Mouse (Mus musculus) urinary bladder, postnatal 36 days (tissue): ENCODE results near the gene Uox.

Experiments
- DNase-seq, 2 experiments: peaks; one replicate each; pipeline ENCODE4 v3.0.0; 2022; ENCODE audit warnings: low spot score in 2 of 2, mixed read lengths in 1 of 2

Gene Uox

GRCm38 (mm10) chr3:146583908-146584307 lies 13.7 kb downstream of the Uox start:
- no peak for DNase-seq

- no peak for DNase-seq
Measured at GRCm38 (mm10) chr3:146586616-146587015, 16.4 kb downstream of the Uox start.

DNA sequence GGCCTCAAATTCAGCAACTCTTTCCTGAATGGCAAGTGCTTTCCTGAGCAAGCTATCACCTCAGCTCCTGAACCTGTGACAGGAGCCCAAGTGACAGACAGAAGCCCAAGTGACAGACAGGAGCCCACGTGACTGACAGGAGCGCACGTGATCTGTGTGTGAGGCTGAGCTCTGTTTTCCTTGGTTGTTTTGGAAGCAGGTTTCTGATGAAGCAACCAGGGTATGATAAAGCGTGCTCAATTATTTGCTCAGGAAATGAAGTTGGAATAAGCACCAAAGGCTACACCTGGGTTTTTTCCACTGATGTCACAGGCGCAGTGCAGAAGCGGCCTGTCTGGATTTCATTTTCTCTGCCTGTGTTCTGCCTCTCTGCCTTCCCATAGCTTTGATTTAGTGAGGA lies 19.3 kb downstream of the Uox start:
- DNase-seq: no peak

DNA sequence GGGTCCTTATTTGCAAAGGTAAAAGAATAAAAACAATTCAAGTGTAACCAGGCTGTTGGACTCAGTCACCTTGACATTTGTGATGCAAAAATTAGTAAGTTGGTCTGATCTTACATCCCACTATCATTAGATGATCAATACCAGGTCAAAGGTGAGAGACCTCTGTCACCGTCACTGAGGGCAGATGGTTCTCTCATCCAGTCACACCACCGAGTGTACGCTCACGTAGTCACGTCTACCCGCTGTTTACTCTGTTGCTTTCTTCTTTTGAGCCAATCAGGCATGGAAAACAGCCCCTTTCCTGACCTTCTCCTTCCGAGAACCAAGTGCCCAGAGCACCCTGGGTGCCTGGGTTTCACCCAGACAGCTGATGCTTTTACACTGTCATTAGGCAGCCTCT lies 20.9 kb downstream of the Uox start:
- no peak for DNase-seq

- DNase-seq: no peak
Measured at GRCm38 (mm10) chr3:146591601-146592000, 21.4 kb downstream of the Uox start.

DNA sequence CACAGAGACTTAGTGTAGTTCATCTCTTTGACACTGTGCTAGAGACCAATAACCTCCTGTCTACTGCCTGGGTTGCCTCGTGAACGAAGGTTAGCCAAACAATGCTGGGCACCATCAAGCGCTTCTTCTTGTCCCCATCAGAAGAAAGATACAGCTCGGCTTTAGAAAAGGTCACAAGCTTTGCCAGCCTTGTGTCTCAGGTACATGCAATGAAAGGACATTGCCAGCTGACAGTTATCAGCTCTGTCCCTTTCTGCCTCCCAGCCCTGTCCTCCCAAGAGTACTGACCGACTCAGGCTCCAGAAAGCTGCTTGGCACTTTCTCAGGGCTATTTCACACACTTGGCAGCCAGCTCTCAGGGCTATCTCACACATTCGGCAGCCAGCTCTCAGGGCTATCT lies 25.2 kb downstream of the Uox start:
- DNase-seq: no peak

DNA sequence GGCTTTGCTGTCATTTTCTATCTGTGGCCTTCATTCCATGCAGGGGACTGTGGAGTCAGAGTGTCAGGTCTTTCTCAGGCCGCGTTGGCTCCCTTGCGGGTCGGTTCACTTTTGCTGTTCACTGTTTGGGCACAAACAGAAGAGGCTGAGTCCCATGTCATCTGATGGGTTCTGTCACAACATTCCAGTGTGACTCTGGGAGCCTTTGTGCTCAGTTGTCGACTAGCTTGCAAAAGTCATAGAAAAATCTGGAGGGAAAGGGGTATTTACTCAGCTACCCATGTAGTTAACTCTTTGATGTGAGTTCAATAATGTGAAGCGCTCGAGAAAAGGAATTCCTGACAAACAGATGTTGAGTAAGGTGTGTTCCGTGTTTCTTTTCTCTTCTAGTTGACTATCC lies 26.2 kb downstream of the Uox start:
- no peak for DNase-seq

DNA sequence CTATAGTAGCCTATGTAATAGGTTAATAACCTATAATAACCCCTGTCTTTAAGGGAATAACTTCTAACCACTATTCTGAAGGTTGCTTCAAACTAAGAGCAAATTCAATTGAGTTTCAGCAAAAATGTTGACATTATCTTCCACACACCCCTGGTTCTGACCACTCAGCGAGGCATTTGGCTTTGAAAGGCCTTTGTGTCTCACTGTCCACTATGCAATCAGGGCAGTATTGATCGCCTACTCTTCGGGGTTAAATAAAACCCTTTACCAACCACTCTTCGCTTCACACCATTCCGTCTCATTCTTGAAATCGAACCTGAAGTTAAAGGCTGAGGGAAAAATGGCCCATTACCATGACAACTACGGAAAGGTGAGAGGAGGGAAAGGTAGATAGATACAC lies 26.6 kb downstream of the Uox start:
- DNase-seq: no peak

- DNase-seq: no peak
Measured at GRCm38 (mm10) chr3:146598411-146598810, 28.2 kb downstream of the Uox start.

DNA sequence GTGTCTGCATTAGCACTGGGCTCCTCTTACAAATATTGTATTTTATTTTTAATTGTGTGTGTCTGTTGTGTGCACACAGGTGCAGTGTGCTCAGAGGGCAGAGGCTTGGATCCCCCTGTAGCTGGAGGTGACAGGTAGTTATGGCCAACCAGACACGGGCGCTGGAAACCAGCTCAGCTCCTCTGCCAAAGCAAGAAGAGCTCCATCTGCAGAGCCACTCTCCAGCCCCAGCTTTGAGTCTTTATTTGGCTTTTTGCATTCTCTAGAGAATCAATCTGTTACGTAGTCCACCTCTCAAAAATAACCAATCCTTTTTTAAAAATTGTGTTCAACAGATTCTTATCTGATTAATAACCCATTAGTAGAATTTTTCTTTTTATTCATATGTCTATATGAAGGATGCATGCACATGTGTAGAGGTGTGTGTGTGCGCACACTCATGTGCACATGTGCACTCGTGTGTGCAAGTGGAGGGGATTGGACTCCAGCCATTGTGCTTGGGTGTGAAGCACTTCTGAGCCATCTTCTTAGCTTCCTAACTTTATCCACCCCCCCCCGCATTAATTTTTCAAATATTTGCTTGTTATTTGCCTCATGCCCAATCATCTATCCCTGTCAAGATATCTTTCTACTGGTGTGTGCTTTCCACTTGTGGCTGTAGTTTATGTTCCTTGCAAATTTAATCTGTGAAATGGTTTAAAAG lies 29.1 kb downstream of the Uox start:
- no peak for DNase-seq

GRCm38 (mm10) chr3:146601205-146601604 lies 31.0 kb downstream of the Uox start:
- no peak for DNase-seq

DNA sequence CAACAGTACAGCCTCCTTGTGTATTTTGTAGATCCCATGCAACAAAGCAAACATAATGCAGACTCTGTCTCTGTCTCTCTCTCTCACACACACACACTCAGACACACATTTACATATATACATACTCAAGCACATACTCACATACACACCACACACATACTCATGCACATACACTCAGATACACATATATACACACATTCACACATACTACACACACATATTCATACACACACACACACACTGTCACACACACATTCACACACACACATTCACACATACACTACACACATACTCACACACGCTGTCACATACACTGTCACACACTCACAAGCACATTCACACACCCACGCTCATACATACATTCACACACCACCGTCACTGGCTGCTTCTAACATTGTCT lies 32.3 kb downstream of the Uox start:
- no peak for DNase-seq

- DNase-seq: no peak
Measured at GRCm38 (mm10) chr3:146604647-146605046, 34.4 kb downstream of the Uox start.

DNA sequence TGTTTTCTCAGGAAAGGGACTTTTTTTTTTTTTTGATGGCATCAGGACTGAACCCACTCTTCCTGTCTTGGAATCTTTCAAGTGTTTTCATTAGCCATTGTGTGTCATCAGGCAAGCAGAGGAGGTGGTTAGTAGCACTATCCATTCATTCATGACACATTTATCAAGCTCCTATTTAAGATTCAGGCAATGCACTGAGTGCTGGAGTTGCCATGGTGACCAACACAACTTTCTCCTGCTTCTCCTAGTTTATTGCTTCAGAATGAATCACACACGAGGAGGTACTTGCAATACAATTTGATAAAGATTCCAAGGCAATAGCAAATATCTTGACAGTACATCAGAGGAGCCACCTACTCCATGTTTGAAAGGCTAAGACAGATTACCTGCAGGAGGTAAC lies 37.1 kb downstream of the Uox start:
- DNase-seq: no peak

DNA sequence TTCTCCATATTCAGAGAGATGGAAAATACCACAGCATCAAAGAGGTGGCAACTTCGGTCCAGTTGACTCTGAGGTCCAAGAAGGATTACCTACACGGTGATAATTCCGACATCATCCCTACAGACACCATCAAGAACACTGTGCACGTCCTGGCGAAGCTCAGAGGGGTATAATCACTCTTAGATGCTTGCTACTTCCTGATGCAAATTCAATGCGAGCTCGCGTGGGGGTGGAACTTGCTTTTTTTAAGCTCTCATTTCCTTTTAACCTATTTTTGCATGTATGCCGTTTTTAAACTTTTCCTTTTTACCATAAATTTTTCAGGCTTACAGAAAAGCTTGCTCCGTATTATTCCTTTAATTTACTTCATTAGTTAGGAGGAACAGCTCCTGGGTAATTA lies 40.1 kb downstream of the Uox start:
- no peak for DNase-seq

GRCm38 (mm10) chr3:146611261-146611660 lies 41.0 kb downstream of the Uox start:
- DNase-seq: no peak

- DNase-seq: no peak
Measured at GRCm38 (mm10) chr3:146611821-146612220, 41.6 kb downstream of the Uox start.

DNA sequence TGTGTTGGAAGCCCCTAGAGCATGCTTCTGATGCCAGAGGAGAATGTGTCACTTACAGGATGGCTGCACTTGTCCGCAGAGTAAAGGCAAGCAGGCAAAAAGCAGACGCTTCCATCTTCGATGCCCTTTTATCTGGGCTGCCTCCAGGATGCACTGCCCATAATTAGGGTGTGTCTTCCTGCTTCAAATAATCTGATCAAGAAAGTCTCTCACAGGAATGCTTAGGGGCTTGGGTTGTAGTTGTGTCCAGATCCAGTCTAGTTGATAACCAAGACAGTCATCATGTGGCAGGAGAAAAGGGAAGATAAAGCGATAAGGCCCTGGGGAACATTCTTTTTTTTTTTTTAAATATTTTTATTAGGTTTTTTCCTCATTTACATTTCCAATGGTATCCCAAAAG lies 45.3 kb downstream of the Uox start, which contains the start of gene Dnase2b:
Dnase2b (minus strand) TSS at position 101 of the 400 bp plus-strand sequence.
- DNase-seq: no peak

GRCm38 (mm10) chr3:146616533-146617283 lies 46.5 kb downstream of the Uox start:
- DNase-seq: no peak

GRCm38 (mm10) chr3:146617946-146618345 lies 47.7 kb downstream of the Uox start:
- DNase-seq: no peak

- DNase-seq: no peak
Measured at GRCm38 (mm10) chr3:146618357-146618756, 48.1 kb downstream of the Uox start.

DNA sequence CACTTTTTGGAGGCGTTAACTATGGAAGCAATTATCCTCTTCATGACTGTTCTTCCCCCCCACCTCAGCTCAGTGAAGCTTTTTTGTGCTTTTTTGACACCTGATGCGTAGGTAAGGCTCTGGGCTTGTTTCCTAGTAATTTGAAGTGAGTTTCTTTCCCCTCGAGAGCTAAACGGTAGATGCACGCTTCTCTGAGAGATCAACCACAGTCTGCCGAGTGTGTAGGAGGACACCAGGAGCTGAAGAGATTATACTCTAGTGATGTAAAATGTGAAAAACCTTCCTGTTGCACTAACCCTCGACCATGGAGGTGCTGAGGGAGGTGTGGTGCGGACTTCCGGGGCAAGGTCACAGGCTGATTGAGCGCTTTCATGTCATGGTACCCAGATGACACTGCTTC lies 49.9 kb downstream of the Uox start:
- DNase-seq: no peak

- no peak for DNase-seq
Measured at GRCm38 (mm10) chr3:146620555-146621249, 50.5 kb downstream of the Uox start.
